Mouse (Mus musculus) v-Abl transformed pro-B cells (cell line): ENCODE results near the gene Pygm.

Experiments used
- in situ Hi-C, 2 experiments: fragments of 400-800 bp; cut with MboI; formaldehyde crosslinking; loops; one replicate each; pipeline ENCODE4 v1.15.1; 2025; ENCODE audit not compliant: unreplicated experiment in 2 of 2

The Pygm gene

DNA sequence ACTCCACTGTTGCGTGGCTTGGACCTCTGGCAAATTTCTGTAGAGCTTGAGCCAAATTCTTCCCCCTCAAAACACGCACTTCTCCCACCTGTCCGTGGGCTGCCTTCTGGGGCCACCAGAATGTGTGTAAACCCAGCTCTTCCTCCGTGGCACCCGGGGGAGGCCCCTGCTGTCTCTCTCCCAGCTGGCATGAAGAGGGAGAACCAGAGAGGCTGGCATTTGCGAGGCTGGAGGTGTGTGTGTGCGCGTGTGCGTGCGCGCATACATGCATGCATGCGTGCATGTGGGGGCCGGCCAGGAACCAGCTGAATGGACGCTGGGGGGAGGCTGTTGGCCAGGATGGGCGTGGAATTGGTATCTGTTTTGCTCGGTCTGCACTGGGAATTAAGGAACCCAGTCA is 39.0 kb downstream of the Pygm start:
- in situ Hi-C loops, result no loop called here

DNA sequence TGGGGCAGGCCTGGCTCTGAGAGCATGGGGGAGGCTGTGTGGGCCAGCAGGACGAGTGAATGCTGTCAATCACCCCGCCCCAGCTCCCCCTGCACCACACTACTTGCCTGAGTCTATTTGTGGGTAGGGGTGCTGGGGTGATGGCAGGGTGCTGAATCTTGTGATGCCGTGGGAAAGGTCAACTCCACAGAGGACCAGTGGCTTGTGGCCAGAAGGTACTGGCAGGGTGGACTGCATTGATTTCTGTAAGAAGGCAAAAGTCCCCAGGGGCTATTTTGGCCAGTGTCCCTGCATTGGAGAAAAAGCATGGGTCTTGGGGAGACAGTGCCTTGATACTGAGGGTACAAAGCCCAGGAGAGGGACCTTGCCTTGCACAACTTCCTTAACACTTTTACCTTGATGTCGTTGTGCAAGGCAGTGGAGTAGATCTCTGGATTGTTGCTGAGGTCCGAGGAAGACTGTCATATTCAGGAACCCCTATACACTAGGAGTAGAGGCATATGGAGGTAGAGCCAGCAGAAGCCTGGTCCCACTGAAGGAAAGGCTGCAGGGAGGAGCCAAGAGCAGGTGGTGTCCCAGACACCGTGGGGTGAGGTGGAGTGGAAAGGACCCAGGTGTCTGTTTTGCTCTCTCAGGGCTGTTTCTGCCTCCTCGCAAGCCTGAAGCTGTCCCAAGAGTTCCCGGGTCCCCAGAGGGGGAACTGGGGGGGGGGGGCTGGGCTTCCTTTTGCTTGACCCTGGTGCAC is 40.1 kb downstream of the Pygm start:
- in situ Hi-C loops, result no loop called here

DNA sequence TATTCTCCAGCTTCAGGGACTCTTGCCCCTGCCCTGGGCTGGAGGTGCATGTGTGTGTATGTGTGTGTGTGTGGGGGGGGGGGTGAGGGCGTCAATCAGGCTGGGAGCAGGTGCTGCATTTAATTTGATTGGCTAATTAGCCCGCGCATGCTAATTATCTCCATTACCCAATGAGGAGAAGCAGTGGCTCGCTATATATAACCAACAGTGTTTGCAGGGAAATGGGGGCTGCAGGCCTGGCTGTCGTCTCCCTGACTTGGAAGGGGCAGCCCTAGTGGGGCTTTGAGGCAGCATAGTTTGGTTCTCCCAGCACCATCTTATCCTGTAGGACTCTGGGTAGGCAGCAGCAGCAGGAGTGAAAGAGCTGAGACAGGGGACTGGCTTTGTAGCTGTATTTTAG is 41.4 kb downstream of the Pygm start:
- in situ Hi-C loops, result no loop called here

DNA sequence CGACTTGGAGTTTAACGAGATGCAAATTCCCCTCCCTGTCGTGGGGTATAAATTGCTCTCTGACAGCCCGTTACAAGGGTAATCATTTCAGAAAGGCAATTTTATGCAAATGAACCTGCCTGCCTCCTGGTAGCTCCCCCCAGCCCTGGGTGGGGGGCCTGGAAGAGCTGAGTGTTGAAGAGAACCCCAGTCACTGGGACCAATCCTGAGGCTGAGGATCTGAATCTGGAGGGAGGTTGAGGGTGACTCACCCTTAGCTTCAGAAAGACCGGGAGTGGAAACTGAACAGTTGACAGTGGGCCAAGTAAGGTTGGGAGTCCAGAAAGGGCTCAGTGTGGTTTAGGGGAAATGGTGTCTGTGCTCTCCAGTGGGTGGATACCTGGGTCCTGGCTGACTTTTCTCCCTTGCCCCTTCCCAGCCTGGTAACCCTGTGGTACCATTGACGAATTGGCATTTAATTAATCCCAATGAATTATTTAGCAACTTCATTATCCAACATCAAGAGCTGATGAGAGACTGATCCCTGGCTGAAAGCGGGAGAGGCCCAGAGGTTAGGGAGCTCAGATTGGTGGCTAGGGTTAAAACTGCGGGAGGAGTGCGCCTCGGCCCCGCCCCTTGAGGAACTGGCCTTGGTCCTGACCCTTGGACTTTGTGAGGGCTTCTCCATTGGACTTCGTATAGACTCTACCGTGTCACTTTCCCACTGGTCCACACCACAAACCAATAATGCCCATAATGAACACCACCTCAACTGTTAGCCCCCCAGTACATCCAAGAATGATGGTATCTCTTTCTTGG is 42.7 kb downstream of the Pygm start:
- in situ Hi-C loops, result no loop called here

DNA sequence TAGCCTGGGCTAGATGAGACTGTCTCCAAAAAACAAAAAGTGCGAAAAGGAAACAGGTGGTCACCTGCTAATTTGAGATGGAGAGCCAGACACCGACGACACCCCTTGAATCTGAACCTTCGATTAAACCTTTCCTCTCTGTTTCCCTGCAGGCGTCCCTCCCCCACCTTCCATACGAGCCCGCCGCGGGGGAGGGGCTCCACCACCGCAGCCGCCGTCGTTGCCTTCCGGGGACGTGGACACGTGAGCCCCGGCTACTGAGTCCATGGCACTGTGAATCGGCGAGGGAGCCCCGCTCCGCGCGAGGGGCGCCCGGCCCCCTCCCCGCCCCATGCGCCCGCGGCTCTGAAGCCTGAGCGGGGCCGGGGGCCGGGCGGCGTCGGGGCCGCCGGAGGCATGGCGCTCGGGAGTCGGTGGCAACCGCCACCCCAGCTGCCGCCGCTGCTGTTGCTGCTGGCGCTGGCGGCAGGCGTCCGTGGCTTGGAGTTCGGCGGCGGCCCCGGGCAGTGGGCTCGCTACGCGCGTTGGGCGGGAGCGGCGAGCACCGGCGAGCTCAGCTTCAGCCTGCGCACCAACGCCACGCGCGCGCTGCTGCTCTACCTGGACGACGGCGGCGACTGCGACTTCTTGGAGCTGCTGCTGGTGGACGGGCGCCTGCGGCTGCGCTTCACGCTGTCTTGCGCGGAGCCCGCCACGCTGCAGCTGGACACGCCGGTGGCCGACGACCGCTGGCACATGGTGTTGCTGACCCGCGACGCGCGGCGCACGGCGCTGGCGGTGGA is 43.6 kb downstream of the Pygm start:
- in situ Hi-C loops, result no loop called here

DNA sequence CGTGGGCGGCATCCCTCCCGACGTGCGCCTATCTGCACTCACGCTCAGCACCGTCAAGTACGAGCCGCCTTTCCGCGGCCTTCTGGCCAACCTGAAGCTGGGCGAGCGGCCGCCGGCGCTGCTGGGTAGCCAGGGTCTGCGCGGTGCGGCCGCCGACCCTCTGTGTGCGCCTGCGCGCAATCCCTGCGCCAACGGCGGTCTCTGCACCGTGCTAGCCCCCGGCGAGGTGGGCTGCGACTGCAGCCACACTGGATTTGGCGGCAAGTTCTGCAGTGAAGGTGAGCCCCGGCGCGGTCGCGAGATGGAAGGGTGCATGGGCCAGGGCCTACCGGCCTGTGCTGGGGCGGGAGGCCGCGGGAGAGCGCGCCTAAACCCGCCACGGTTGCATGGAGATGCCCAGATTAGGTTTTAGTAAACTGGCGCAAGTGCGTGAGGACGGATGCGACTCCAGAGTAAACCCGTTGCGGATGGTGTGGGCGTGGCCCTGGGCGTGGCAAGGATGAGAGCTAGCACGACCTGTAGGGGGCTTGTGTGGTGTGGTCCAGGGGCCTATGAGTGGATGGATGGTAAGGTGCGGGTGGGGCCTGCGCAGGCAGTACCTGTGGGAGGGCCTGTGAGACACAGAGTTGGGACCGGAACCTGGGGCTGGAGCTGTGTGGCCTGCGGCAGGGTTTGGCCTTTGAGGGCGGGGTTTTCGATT is 44.5 kb downstream of the Pygm start:
- in situ Hi-C loops, result no loop called here

DNA sequence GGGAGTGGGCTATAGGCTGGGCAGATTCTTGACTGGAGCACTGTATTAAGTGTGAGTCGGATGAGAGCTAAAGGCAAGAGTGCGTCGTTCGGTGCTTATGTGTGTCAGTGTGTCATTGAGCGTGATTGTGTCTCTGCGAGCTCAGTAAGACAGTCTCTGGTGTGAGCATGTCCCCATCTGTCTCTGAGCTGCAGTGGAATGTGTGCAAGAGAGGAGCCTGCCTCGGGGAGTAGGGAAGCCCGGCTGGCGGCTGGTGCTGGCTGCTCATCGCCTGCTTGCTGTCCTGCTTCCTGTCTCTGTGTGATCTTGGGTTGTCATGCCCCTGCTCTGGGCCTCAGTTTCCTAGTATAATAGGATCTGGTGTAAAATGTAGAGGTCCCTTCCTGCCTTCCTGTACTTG is 58.8 kb downstream of the Pygm start:
- in situ Hi-C loops, result no loop called here

DNA sequence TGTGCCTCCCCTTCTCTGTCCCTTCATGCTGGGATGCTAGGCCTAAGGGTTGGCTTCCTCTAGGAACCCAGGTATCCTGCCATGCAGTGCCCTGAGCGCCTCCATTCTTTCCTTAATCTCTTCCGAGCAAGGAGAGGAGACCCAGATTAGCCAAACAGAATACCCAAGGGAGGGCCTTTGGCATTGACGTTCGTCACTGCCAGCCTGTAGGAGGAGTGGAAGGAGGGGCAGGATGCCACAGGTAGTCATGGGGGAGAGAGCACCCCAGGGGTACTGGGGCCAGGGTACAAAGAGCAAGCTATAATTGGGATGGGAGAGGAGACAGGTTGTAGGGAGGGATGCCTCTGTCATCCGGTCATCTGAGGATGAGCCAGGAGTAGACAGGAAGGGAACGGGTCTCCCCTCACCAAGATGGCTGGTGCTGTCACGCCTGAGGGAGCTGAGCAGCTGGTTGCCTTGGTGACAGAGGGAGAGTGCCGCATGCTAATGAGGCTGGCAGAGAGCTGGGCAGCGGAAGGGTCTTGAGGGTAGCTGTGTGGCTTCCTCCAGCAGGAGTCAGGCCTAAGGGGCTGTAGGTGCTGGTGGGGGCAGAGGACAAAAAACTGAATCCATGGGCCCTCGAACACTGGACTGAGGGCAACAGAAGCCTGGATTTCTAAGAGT is 61.7 kb downstream of the Pygm start:
- in situ Hi-C loops, result loop anchor here (5.0 kb wide), 1 partner anchor 36 kb away; no protein-coding TSS in a partner anchor

DNA sequence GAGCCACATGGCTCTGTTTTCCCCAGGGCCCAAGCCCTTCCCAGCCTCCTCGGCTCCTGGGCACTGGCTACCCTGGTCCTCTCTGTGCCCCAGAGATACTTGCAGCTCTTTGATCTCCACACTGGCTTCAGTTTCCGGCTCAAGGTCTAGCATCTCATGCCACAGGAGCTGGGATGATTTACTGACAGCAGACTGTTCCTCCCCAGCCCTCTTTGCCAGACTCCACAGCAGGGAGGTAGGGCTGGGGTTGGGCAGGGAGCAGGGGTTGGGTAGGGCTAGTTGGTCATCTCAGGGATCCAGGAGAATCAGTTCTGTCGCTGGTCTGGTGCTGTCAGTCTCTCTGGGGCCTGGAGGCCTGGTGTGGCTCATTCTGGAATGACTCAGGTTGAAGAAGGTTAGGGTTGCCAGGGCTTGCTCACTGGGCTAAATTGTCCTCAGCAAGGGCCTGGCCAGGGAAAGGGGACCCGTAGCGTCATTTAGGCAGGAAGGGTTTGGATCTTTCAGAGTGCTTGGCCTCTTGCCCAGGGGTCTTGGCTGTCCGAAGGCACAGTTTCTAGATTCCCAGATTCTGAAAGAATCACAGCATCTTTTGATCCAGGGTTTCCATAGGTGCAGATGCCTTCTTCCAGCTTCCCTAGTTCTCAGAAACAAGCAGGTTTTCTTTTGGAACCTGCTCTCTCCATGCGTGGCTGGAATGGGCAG is 62.7 kb downstream of the Pygm start:
- in situ Hi-C loops, result loop anchor here (5.0 kb wide), 1 partner anchor 35 kb away; no protein-coding TSS in a partner anchor
